Mouse (Mus musculus) heart, postnatal 4 days (tissue): ENCODE data around the gene Hck. TPM values are rescaled to one million over a fixed set of nuclear protein-coding genes. Genes with fewer than 3 reads are reported as not detected.
A peak's percentile ranks its signal among the peaks of the same experiment; 100 is the strongest.

Experiments used
- DNase-seq: peaks from one replicate; pipeline ENCODE4 v3.0.0; 2021
- total RNA-seq, 2 experiments: library from RNA; stranded (reverse); gene quantifications; 2 replicates each; pipeline ENCODE4 v1.2.3; 2021

Gene Hck
- total RNA-seq, result 1 to 10 TPM; 1.1 to 1.2 TPM

DNA sequence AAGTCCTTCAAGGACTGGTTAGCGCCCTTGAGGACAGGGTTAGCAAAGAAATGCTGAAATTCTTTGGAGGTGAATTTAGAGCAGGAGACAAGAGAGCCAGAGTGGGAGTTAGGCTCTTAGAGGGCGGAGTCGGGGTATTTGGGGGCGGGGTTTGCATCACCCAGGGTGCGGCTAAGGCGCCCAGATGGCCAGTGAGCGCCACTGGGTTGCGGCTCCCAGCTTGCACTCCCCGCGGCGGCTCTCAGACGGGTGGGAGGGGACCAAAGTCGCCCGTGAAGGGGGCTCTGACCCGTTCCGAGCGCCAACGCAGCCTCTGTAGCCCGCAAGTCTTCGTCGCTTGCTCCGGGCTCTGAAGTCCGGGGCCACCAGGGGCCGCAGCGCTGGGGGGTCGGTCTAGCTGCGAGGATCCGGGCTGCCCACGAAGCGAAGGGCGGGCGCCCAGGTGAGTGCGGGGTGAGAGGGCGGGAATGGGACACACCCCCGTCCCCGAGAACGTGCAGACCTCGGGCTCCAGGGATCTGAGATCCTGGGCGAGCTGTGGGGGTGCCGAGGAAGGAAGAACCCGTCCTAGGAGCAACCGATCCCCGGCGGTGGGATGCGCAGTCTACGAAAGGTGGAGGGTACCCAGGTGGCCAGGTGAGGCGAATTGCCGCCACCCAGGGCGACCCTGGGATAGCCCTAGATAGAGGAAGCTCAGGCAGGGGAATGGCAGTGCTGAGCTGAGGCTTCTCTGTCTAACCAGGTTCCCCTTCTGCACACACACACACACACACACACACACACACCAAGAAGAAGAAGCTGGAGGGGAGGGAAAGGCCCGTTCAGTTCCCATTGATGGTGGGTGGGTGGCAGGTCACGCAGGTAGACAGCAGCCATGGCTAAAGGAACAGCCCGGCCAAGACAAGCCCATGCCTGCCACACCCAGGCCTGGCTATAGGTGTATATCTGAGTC lies at the start of gene Hck:
Gene Hck, plus strand, starts transcription at position 156 of the 952 bp plus-strand sequence.
- DNase-seq, result peak; percentile 55

GRCm38 (mm10) chr2:153060216-153060615 lies 48.1 kb upstream of the Hck start:
- no peak for DNase-seq

- DNase-seq, result no peak
These were observed 44.9 kb upstream of the Hck start for GRCm38 (mm10) chr2:153063394-153063793.

- no peak for DNase-seq
These were observed 43.9 kb upstream of the Hck start for GRCm38 (mm10) chr2:153064190-153064970.

GRCm38 (mm10) chr2:153065747-153066508 lies 42.3 kb upstream of the Hck start, which contains the start of gene Ccm2l:
Gene Ccm2l, plus strand, starts transcription at chr2:153065955.
- DNase-seq, result peak; percentile 65

DNA sequence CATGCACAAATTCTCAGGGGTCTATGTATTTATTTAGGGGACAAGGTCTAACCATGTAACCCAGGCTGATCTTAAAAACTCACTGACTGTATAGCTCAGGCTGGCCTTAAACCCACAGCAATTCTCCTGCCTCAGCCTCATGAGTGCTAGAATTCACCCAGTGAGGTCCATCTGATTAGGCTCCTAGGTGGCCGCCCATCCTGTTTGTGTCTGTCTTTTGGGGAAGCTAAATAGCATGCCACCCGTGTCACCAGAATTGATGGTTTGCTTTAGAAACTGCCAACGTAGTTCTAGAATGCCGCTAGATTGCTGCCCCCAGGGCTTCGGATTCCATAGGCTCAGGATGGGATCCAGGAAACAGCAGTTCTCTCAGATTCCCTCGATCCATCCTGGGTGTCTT lies 41.3 kb upstream of the Hck start:
- DNase-seq, result no peak

DNA sequence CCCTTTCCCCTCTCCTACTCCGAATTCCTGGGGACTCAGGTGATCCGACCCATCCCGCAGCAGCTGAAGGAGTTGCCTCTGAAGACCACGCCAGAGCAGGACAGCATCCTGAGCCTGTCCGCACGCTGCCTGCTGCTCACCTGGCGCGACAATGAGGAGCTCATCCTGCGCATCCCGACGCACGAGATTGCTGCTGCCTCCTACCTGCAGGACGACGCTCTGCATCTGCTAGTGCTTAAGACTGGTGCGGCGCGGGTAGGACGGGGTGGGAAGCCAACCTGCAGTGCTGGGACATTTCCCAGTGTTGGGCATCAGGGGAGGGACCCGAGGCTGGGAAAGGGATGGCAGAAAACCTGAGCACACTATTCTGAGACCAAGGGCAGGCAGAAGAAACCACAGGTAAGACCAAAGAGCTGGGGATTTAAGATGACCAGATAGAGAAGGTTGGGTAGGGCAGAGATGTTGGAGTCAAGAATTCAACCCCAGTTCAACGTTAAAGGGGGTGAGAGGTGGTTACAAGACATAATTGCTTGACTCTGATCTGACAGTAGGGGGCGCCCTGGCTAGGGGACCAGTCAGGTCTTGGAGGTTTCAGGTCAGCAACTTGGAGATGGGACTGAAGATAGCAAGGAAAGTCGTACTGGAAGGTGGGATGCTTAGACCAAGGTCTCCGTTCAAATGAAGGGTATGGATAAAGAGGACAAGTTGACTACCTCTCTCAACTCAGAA lies 37.3 kb upstream of the Hck start:
- DNase-seq, result peak; percentile 44

DNA sequence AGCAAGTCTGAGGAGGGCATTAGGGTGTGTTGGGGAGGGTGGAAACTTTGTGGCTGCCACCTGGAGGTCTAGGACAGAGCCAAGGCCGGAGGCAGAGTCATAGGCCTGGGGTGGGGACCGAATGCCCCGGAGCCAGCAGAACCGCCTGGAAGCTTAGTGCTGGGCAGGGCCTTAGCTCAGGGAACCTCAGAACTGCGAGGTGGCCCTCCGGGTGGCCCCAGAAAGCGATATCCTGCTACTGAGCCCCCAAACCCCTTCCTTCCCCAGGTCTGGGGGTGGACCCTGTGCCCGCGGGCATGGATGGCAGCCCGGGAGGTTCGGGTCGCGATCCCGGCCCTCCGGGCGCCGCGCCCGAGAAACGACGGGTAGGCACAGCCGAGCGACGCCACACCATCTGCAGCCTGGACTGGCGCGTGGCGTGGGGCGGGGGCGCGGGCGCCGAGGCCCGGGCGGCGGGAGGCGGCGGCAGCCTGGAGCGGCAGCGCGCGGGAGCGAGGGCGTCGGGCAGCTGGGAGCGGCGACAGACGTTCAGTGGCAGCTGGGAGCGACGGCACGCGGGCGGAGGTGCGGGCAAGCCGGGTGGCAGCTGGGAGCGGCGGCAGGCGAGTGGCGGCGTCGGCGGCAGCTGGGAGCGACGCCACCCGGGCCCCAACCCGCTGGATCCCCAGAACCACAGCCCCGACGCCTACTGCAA lies 36.6 kb upstream of the Hck start:
- no peak for DNase-seq

DNA sequence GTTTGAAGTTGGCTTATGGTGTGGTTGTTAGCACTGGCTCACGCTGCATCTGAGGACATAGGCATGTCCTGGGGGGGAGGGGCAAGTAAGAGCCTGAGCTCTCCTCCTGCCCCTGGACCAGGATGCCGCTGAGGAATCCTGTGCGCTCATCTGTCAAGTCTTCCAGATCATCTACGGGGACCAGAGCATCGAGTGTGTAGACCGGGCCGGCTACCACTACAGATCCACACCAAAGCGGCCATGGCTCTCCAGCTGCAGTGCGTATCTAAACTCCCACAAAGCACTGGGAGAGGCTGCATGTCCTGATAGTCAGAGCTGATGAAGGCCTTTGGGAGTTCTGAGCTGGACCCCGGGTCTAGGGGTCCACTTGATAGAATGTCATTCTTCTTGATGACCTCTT lies 33.6 kb upstream of the Hck start:
- DNase-seq, result no peak

DNA sequence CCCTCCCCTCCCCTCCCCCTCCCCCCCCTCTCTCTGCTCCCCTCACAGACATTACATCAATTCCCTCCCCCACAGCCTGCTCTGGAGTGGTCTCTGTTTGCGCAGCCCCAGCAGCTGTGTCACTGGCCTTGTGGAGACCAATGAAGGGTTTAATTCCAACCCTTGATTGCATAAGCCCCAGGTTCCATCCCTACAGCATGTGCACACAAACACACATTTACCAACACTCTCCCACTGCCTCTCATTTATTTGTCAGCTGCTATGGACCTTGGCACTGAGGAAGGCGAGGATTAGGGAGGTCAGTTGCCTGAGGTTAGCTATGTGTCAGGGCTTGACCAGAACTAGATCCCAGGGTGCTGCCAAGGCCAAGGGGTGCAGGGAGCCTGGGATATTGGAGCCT lies 32.3 kb upstream of the Hck start:
- no peak for DNase-seq

GRCm38 (mm10) chr2:153080841-153081523 lies 27.3 kb upstream of the Hck start:
- peak; percentile 86 for DNase-seq

DNA sequence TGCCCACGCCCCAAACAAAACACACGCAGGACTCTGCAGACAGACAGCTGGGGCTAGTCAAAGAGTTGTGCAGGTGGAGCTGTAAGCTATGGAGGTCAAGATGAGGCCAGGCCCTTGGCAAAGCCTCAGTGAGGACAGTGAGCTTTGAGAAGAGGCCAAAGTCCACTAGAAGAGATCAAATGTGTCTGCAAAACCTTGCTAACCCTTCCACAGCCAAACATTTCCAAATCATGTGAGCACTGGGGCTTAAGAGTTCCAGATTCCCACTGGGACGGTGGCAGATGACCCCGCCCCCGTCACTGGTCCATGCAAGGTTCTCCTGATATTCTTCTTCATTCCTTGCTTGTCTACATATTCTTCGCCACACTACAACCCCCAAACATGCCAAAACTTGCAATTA lies 26.4 kb upstream of the Hck start:
- no peak for DNase-seq

- no peak for DNase-seq
These were observed 25.0 kb upstream of the Hck start for GRCm38 (mm10) chr2:153083275-153083674.

- DNase-seq, result no peak
These were observed 24.4 kb upstream of the Hck start for GRCm38 (mm10) chr2:153083824-153084223.

- no peak for DNase-seq
These were observed 23.8 kb upstream of the Hck start for GRCm38 (mm10) chr2:153084261-153084976.

DNA sequence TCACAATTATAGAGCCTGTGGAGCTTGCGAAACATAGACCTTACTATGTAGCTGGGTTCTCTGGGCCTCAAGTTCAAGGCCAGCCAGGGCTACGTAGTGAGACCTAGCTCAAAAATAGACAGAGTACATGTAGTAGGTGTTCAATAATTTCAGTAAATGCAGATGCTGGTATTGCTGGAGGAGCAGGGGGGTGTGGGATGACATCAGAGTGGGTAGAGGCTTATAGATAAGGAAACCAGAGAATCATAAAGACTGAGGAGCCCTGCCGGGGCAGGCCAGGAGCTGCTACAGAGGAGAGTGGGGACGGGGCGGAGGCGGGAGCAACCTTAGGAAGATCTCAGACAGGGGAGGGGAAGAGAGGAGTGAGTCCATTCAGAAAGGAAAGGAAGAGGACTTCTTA lies 22.7 kb upstream of the Hck start:
- DNase-seq, result no peak

GRCm38 (mm10) chr2:153086166-153086565 lies 22.1 kb upstream of the Hck start:
- DNase-seq, result no peak

DNA sequence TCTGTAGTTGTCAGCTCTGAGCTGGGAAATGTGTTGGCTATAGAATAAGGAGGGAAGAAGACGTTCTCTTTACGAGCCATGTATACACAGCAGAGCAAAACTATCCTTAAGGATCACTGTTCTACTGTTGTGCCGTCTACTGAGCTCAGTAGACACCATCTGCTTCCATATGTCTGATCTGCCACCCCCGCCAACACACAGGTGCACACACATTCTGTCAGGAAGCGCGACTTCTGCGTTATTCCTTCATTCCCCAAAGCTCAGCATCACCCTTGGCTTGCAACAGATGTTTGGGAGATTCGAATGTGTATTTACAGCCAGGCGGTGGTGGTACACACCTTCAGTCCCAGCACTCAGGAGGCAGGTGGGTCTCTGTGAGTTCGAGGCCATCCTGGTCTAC lies 21.2 kb upstream of the Hck start:
- DNase-seq, result no peak

- no peak for DNase-seq
These were observed 19.0 kb upstream of the Hck start for GRCm38 (mm10) chr2:153089316-153089715.

DNA sequence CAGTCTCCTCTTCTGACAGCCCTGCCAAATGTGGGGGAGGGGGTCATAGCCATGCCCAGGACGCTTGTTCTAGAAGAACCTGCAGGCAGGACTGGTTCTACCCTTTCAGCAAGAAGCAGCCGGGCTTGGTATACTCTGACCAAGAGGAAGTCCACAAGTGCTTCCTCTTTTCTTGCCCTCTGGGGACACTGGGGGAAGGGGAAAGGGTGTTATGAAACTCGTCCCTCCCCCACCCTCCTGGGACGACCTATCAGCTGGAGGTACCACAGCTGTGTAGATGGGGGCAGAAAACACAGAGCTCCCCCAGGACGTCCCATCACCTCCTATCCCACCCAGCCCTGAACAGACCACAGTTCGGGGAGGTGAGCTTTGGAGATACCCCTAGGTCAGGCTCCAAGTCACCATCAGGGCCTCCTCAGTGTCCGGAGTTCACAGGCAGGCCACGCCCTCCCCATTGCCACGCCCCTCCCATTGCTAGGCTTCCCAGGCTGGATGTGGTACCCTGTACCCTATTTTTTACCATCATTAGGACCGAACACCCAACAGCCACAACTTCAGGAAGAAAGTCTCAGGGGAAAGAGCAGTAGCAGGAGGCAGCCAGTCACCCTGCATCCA lies 17.6 kb upstream of the Hck start:
- DNase-seq, result no peak
